Mouse (Mus musculus): ENCODE data around the gene Ttll10.

- TF ChIP-seq CTCF (IDR thresholded peaks at IDR 0.05; ENCODE audit: extremely low read depth, insufficient read depth, insufficient read length, insufficient replicate concordance) (peak; percentile 75; the same call in 1 of the 2 replicates), POLR2A (IDR thresholded peaks at IDR 0.05; ENCODE audit: low read depth, low read length) (no peak; the same call in 1 of the 2 replicates)
Measured at GRCm38 (mm10) chr4:155992241-155992905, 66.8 kb downstream of the Ttll10 start, which contains the start of the genes B3galt6 and Sdf4.
